Mouse (Mus musculus): ENCODE results near the gene Jund.
A peak's percentile ranks its signal among the peaks of the same experiment; 100 is the strongest.

The Jund gene

GRCm38 (mm10) chr8:70698310-70699109 is at the start of gene Jund:
Jund (plus strand) TSS chr8:70698949.
- DNase-seq (ENCODE audit: low spot score in 2 of 2): peak; percentile 99

GRCm38 (mm10) chr8:70649324-70649723 is 49.4 kb upstream of the Jund start:
- peak; percentile 45 to 78 for DNase-seq (ENCODE audit: low spot score in 2 of 2)

- DNase-seq (ENCODE audit: low spot score in 2 of 2): no peak
These were observed 48.4 kb upstream of the Jund start for GRCm38 (mm10) chr8:70650351-70650750.

- no peak for DNase-seq (ENCODE audit: low spot score in 2 of 2)
These were observed 45.5 kb upstream of the Jund start for GRCm38 (mm10) chr8:70653226-70653625.

- DNase-seq (ENCODE audit: low spot score in 2 of 2): no peak
These were observed 44.6 kb upstream of the Jund start for GRCm38 (mm10) chr8:70654121-70654520.

GRCm38 (mm10) chr8:70655469-70655868 is 43.3 kb upstream of the Jund start:
- DNase-seq (ENCODE audit: low spot score in 2 of 2): no peak

- DNase-seq (ENCODE audit: low spot score in 2 of 2): no peak
These were observed 42.5 kb upstream of the Jund start for GRCm38 (mm10) chr8:70656193-70656790.

- no peak for DNase-seq (ENCODE audit: low spot score in 2 of 2)
These were observed 41.5 kb upstream of the Jund start for GRCm38 (mm10) chr8:70657214-70657613.

GRCm38 (mm10) chr8:70657739-70658138 is 41.0 kb upstream of the Jund start:
- no peak for DNase-seq (ENCODE audit: low spot score in 2 of 2)

- DNase-seq (ENCODE audit: low spot score in 2 of 2): peak in 1 of 2 experiments; percentile 76
These were observed 39.7 kb upstream of the Jund start for GRCm38 (mm10) chr8:70658897-70659603.

GRCm38 (mm10) chr8:70659604-70660272 is 39.0 kb upstream of the Jund start:
- DNase-seq (ENCODE audit: low spot score in 2 of 2): peak; percentile 87 to 89

- DNase-seq (ENCODE audit: low spot score in 2 of 2): no peak
These were observed 38.5 kb upstream of the Jund start, which contains the start of gene Pgpep1 for GRCm38 (mm10) chr8:70660273-70660725. Pgpep1 (minus strand) TSS chr8:70660388.

GRCm38 (mm10) chr8:70663691-70664090 is 35.1 kb upstream of the Jund start:
- no peak for DNase-seq (ENCODE audit: low spot score in 2 of 2)

GRCm38 (mm10) chr8:70664631-70665030 is 34.1 kb upstream of the Jund start:
- DNase-seq (ENCODE audit: low spot score in 2 of 2): no peak

GRCm38 (mm10) chr8:70665599-70665998 is 33.1 kb upstream of the Jund start:
- DNase-seq (ENCODE audit: low spot score in 2 of 2): no peak

- DNase-seq (ENCODE audit: low spot score in 2 of 2): no peak
These were observed 31.7 kb upstream of the Jund start for GRCm38 (mm10) chr8:70667071-70667470.

- peak in 1 of 2 experiments; percentile 58 for DNase-seq (ENCODE audit: low spot score in 2 of 2)
These were observed 27.0 kb upstream of the Jund start for GRCm38 (mm10) chr8:70671615-70672324.

- DNase-seq (ENCODE audit: low spot score in 2 of 2): no peak
These were observed 26.2 kb upstream of the Jund start for GRCm38 (mm10) chr8:70672325-70673078.

- peak; percentile 95 to 98 for DNase-seq (ENCODE audit: low spot score in 2 of 2)
These were observed 25.5 kb upstream of the Jund start, which contains the start of gene Lsm4 for GRCm38 (mm10) chr8:70673079-70673856. Lsm4 (plus strand) TSS chr8:70673248.

- DNase-seq (ENCODE audit: low spot score in 2 of 2): no peak
These were observed 24.6 kb upstream of the Jund start for GRCm38 (mm10) chr8:70674109-70674508.

Data from urinary bladder, adult 18-20 months (tissue).